Mouse (Mus musculus): Measurements from ENCODE around the gene Pidd1. TPM values are rescaled to one million over a fixed set of nuclear protein-coding genes. Genes with fewer than 3 reads are reported as not detected.
A peak's percentile ranks its signal among the peaks of the same experiment; 100 is the strongest.

Pidd1 gene
- polyA plus RNA-seq, 1 experiment from 2014 or later: 1.5 TPM

- H3K36me3 ChIP-seq (ENCODE audit: inconsistent target): 0 out of 2 replicates have a peak, but pooled peaks cover 4% of the 10 kb centered on the region
- peak overlapping the region; percentile 69; the same call in 1 of the 2 replicates for H3K4me3 ChIP-seq (ENCODE audit: inconsistent target)
- WGBS (ENCODE audit: missing documents): 10% methylated on average over 4 of the region's 4 CpGs
- peaks cover 64% of the 10 kb centered on the region for H3K79me2 ChIP-seq (ENCODE audit: inconsistent target)
- peak overlapping the region; percentile 90 for H3K27ac ChIP-seq
Observed at GRCm38 (mm10) chr7:141477578-141478269, 33.9 kb upstream of the Pidd1 start.

GRCm38 (mm10) chr7:141476981-141477370 lies 33.2 kb upstream of the Pidd1 start:
- Histone ChIP-seq H3K36me3 (ENCODE audit: inconsistent target) (peaks cover 5% of the 10 kb centered on the region; the same call in 1 of the 2 replicates), H3K4me3 (ENCODE audit: inconsistent target) (peak overlapping the region; percentile 69), H3K27ac (peak overlapping the region; percentile 90), H3K79me2 (ENCODE audit: inconsistent target) (peaks cover 66% of the 10 kb centered on the region)
- 0% methylated on average over 7 of the region's 7 CpGs for WGBS (ENCODE audit: missing documents)

GRCm38 (mm10) chr7:141476226-141476980 lies 32.6 kb upstream of the Pidd1 start:
- peaks cover 64% of the 10 kb centered on the region for H3K79me2 ChIP-seq (ENCODE audit: inconsistent target)
- H3K4me3 ChIP-seq (ENCODE audit: inconsistent target): peak overlapping the region; percentile 69
- H3K27ac ChIP-seq: peak overlapping the region; percentile 90
- peaks cover 5% of the 10 kb centered on the region; the same call in 1 of the 2 replicates for H3K36me3 ChIP-seq (ENCODE audit: inconsistent target)
- 1% methylated on average over 16 of the region's 17 CpGs for WGBS (ENCODE audit: missing documents)

GRCm38 (mm10) chr7:141475805-141476158 lies 32.0 kb upstream of the Pidd1 start:
- WGBS (ENCODE audit: missing documents): 0% methylated on average over 12 of the region's 12 CpGs
- H3K36me3 ChIP-seq (ENCODE audit: inconsistent target): peaks cover 10% of the 10 kb centered on the region; the same call in 1 of the 2 replicates
- peaks cover 62% of the 10 kb centered on the region for H3K79me2 ChIP-seq (ENCODE audit: inconsistent target)
- peak overlapping the region; percentile 90 for H3K27ac ChIP-seq
- H3K4me3 ChIP-seq (ENCODE audit: inconsistent target): peak overlapping the region; percentile 69

- Histone ChIP-seq H3K36me3 (ENCODE audit: inconsistent target) (peaks cover 14% of the 10 kb centered on the region; the same call in 1 of the 2 replicates), H3K27ac (peak within 1 kb of the TSS; percentile 90), H3K4me3 (ENCODE audit: inconsistent target) (peak within 1 kb of the TSS; percentile 91), H3K79me2 (ENCODE audit: inconsistent target) (peaks cover 64% of the 10 kb centered on the region)
- 1% methylated on average over 87 of the region's 87 CpGs for WGBS (ENCODE audit: missing documents)
Observed at GRCm38 (mm10) chr7:141475011-141475804, 31.4 kb upstream of the Pidd1 start, which contains the start of the genes Polr2l and Tspan4. Gene Polr2l, minus strand, starts transcription at chr7:141475132. Gene Tspan4, plus strand, starts transcription at chr7:141475240.

GRCm38 (mm10) chr7:141474160-141474559 lies 30.3 kb upstream of the Pidd1 start:
- Histone ChIP-seq H3K79me2 (ENCODE audit: inconsistent target) (peaks cover 72% of the 10 kb centered on the region), H3K4me3 (ENCODE audit: inconsistent target) (peak overlapping the region; percentile 91), H3K27ac (no peak overlapping the region), H3K36me3 (ENCODE audit: inconsistent target) (peaks cover 17% of the 10 kb centered on the region; the same call in 1 of the 2 replicates)
- WGBS (ENCODE audit: missing documents): 8% methylated on average over 5 of the region's 5 CpGs

- WGBS (ENCODE audit: missing documents): 90% methylated on average over 6 of the region's 6 CpGs
- no peak overlapping the region for H3K27ac ChIP-seq
- no peak overlapping the region for H3K4me3 ChIP-seq (ENCODE audit: inconsistent target)
- H3K79me2 ChIP-seq (ENCODE audit: inconsistent target): peaks cover 74% of the 10 kb centered on the region
- peaks cover 17% of the 10 kb centered on the region; the same call in 1 of the 2 replicates for H3K36me3 ChIP-seq (ENCODE audit: inconsistent target)
Observed at GRCm38 (mm10) chr7:141472763-141473162, 28.9 kb upstream of the Pidd1 start.

GRCm38 (mm10) chr7:141472226-141472625 lies 28.4 kb upstream of the Pidd1 start:
- no peak overlapping the region for H3K27ac ChIP-seq

GRCm38 (mm10) chr7:141471236-141471635 lies 27.4 kb upstream of the Pidd1 start:
- Histone ChIP-seq H3K79me2 (ENCODE audit: inconsistent target) (peaks cover 63% of the 10 kb centered on the region), H3K36me3 (ENCODE audit: inconsistent target) (peaks cover 17% of the 10 kb centered on the region; the same call in 1 of the 2 replicates), H3K27ac (no peak overlapping the region), H3K4me3 (ENCODE audit: inconsistent target) (no peak overlapping the region)
- 100% methylated on average over 1 of the region's 1 CpGs for WGBS (ENCODE audit: missing documents)

More at GRCm38 (mm10) chr7:141472226-141472625, 28.4 kb upstream of the Pidd1 start:
- peaks cover 17% of the 10 kb centered on the region; the same call in 1 of the 2 replicates for H3K36me3 ChIP-seq (ENCODE audit: inconsistent target)
- no peak overlapping the region for H3K4me3 ChIP-seq (ENCODE audit: inconsistent target)
- peaks cover 73% of the 10 kb centered on the region for H3K79me2 ChIP-seq (ENCODE audit: inconsistent target)
- WGBS (ENCODE audit: missing documents): 89% methylated on average over 6 of the region's 6 CpGs

- no peak overlapping the region for H3K4me3 ChIP-seq (ENCODE audit: inconsistent target)
- WGBS (ENCODE audit: missing documents): 89% methylated on average over 8 of the region's 10 CpGs
- H3K27ac ChIP-seq: no peak overlapping the region
- peaks cover 17% of the 10 kb centered on the region; the same call in 1 of the 2 replicates for H3K36me3 ChIP-seq (ENCODE audit: inconsistent target)
- peaks cover 62% of the 10 kb centered on the region for H3K79me2 ChIP-seq (ENCODE audit: inconsistent target)
Observed at GRCm38 (mm10) chr7:141470637-141470944, 26.8 kb upstream of the Pidd1 start.

GRCm38 (mm10) chr7:141469901-141470636 lies 26.2 kb upstream of the Pidd1 start:
- no peak overlapping the region; the same call in 1 of the 2 replicates for H3K27ac ChIP-seq
- peaks cover 17% of the 10 kb centered on the region; the same call in 1 of the 2 replicates for H3K36me3 ChIP-seq (ENCODE audit: inconsistent target)
- H3K4me3 ChIP-seq (ENCODE audit: inconsistent target): no peak overlapping the region
- peaks cover 62% of the 10 kb centered on the region for H3K79me2 ChIP-seq (ENCODE audit: inconsistent target)
- 94% methylated on average over 17 of the region's 18 CpGs for WGBS (ENCODE audit: missing documents)

GRCm38 (mm10) chr7:141469352-141469751 lies 25.5 kb upstream of the Pidd1 start:
- Histone ChIP-seq H3K4me3 (ENCODE audit: inconsistent target) (peak overlapping the region; percentile 92), H3K27ac (peak overlapping the region; percentile 82), H3K36me3 (ENCODE audit: inconsistent target) (peaks cover 17% of the 10 kb centered on the region; the same call in 1 of the 2 replicates), H3K79me2 (ENCODE audit: inconsistent target) (peaks cover 56% of the 10 kb centered on the region)
- WGBS (ENCODE audit: missing documents): 97% methylated on average over 6 of the region's 6 CpGs

- Histone ChIP-seq H3K27ac (peak overlapping the region; percentile 82), H3K36me3 (ENCODE audit: inconsistent target) (peaks cover 17% of the 10 kb centered on the region; the same call in 1 of the 2 replicates), H3K4me3 (ENCODE audit: inconsistent target) (peak overlapping the region; percentile 92), H3K79me2 (ENCODE audit: inconsistent target) (peaks cover 50% of the 10 kb centered on the region)
- 4% methylated on average over 8 of the region's 8 CpGs for WGBS (ENCODE audit: missing documents)
Observed at GRCm38 (mm10) chr7:141468522-141469211, 24.8 kb upstream of the Pidd1 start.

Measured in macrophage (primary cell).